Mouse (Mus musculus) T-helper 17 cell (primary cell): ENCODE data around the gene Zfp384.

ENCODE experiments used
- in situ Hi-C, 2 experiments: fragments of 300-600 bp; cut with MboI, MseI; formaldehyde crosslinking; loops; 1 replicate in 1 of 2; 2 replicates in 1 of 2; pipeline ENCODE4 v1.15.1; 2025; ENCODE audit warnings: high pct_unique_total_duplicates in 2 of 2

Zfp384 gene

GRCm38 (mm10) chr6:125009129-125009180 lies at the start of gene Zfp384:
TSS of gene Zfp384 (plus strand) at chr6:125009145.
- in situ Hi-C loops: loop anchor here in 1 of 2 experiments (5.0 kb wide), 1 partner anchor 42 kb away; the partner anchor contains the start of gene Cops7a

GRCm38 (mm10) chr6:124959960-124960359 lies 49.0 kb upstream of the Zfp384 start:
- in situ Hi-C loops: no loop called here

DNA sequence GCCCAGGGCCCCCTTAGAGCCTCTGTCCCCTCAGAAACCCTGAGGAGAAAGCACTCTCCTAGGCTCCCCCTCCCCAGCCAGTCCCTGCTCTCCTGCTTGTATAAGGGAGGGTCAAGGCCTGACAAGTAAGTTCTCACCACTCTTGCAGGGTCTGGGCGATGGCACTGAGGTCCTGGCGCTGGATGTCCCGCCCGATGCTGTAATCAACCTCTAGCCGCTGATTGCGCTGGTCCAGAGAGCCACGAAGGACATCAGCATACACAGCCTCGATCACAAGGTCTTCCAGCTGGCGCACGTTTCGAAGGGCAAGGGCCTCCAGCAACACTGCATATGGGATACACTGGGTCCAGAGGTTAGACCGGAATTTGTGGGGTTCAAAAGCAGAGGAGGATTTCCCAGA lies 47.9 kb upstream of the Zfp384 start:
- in situ Hi-C loops: no loop called here

GRCm38 (mm10) chr6:124964638-124965037 lies 44.3 kb upstream of the Zfp384 start:
- in situ Hi-C loops: loop anchor here in 1 of 2 experiments (5.0 kb wide), 1 partner anchor 43 kb away; the partner anchor contains the start of gene Zfp384

GRCm38 (mm10) chr6:124965088-124965719 lies 43.7 kb upstream of the Zfp384 start, which contains the start of gene Cops7a:
TSS of gene Cops7a (minus strand) at chr6:124965538.
- in situ Hi-C loops: loop anchor here in 1 of 2 experiments (5.0 kb wide), 1 partner anchor 42 kb away; the partner anchor contains the start of gene Zfp384

DNA sequence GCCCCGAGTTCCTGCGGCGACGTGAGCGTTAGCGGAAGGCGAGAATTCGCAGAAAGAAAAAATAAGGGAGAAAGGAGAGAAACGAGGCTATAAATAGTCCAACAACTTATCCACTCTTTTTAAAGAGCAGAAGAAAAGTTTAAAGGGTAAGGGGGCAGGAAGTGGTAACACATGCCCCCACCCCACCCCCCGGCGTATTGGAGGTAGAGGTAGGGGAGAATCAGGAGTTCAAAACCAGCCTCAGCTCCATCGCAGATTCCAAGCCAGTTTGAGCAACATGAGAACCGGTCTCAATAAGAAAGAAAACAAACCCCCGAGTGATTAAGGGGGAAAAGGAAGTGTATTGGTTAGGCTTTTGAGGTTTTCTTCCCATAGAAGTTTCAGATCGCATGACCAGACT lies 43.2 kb upstream of the Zfp384 start:
- in situ Hi-C loops: loop anchor here in 1 of 2 experiments (5.0 kb wide), 1 partner anchor 42 kb away; the partner anchor contains the start of gene Zfp384

GRCm38 (mm10) chr6:124966466-124967118 lies 42.4 kb upstream of the Zfp384 start:
- in situ Hi-C loops: loop anchor here in 1 of 2 experiments (5.0 kb wide), 1 partner anchor 41 kb away; the partner anchor contains the start of gene Zfp384

GRCm38 (mm10) chr6:124967766-124968165 lies 41.2 kb upstream of the Zfp384 start:
- in situ Hi-C loops: loop anchor here in 1 of 2 experiments (5.0 kb wide), 1 partner anchor 40 kb away; the partner anchor contains the start of gene Zfp384

- in situ Hi-C loops: no loop called here
Observed at GRCm38 (mm10) chr6:124992241-124992640, 16.7 kb upstream of the Zfp384 start.

GRCm38 (mm10) chr6:124993365-124993764 lies 15.6 kb upstream of the Zfp384 start:
- in situ Hi-C loops: no loop called here

GRCm38 (mm10) chr6:124993876-124994275 lies 15.1 kb upstream of the Zfp384 start:
- in situ Hi-C loops: no loop called here

- in situ Hi-C loops: no loop called here
Observed at GRCm38 (mm10) chr6:124995246-124995645, 13.7 kb upstream of the Zfp384 start.

GRCm38 (mm10) chr6:124995831-124996403 lies 13.0 kb upstream of the Zfp384 start:
- in situ Hi-C loops: no loop called here

DNA sequence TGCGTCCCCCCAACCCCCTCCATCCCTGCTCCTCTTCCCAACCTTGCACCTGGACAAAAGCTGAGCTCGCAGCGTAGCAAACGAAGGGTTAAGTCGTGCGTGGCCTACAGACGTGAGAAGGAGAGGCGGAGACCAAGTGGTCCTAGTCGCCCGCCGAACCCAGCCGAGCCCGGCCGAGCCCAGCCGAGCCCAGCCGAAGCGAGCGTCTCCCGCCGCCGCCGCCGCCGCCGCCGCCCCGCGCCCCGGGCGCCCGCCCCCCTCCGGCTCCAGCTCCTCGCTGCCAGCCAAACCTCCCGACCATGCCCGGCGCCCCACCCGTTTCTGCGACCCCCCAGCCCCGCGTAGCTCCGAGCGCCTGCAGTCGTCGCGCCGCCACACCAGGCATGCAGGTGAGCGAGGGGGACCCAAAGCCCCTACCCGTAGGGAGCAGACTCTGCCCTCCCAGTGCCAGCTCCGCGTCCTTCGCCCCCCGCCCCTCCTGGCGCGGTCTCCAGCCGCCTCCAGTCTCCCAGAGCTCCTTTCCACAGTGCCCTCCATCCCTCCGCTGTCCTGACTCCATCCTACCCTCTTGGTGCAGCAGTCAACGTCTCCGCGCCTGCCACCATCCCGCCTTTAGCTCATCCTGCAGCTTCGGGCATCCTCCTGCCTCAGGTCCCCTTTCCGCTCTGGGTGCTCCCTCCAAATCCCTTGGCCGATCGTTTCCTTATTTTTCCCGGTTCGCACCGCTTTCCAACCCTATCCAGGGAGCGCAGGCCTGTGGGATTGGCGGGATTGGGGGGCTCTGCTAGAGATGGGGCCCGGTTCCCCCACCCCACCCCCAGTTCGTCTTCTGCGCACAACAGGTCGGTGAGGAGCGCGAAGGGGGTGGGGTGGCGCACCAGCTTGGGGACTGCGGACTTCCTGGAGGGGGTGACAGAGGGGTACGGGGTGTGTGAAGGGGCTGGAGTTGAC lies 12.1 kb upstream of the Zfp384 start, which contains the start of gene Pianp:
Pianp (plus strand) TSS at position 144 of the 951 bp plus-strand sequence.
- in situ Hi-C loops: no loop called here

GRCm38 (mm10) chr6:124998066-124998465 lies 10.9 kb upstream of the Zfp384 start:
- in situ Hi-C loops: no loop called here

DNA sequence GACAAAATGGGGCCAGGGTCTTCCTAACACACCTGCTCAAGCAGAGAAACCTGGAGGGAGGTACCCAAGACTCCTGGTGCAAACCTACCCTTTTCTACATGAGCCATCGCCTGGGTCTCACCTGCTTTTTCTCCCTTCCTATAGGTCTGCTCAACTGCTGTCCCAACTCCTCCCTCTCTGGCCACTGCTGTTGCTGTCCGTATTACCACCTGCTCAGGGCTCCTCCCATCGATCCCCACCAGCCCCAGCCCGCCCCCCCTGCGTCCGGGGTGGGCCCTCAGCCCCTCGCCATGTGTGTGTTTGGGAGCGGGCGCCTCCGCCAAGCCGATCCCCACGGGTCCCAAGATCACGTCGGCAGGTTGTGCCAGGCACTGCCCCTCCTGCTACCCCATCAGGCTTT lies 9.9 kb upstream of the Zfp384 start:
- in situ Hi-C loops: no loop called here

- in situ Hi-C loops: no loop called here
Observed at GRCm38 (mm10) chr6:124999546-124999945, 9.4 kb upstream of the Zfp384 start.

- in situ Hi-C loops: no loop called here
Observed at GRCm38 (mm10) chr6:125003706-125004105, 5.2 kb upstream of the Zfp384 start.

- in situ Hi-C loops: loop anchor here in 1 of 2 experiments (5.0 kb wide), 1 partner anchor 38 kb away; the partner anchor contains the start of gene Cops7a
Observed at GRCm38 (mm10) chr6:125005086-125005485, 3.9 kb upstream of the Zfp384 start.

DNA sequence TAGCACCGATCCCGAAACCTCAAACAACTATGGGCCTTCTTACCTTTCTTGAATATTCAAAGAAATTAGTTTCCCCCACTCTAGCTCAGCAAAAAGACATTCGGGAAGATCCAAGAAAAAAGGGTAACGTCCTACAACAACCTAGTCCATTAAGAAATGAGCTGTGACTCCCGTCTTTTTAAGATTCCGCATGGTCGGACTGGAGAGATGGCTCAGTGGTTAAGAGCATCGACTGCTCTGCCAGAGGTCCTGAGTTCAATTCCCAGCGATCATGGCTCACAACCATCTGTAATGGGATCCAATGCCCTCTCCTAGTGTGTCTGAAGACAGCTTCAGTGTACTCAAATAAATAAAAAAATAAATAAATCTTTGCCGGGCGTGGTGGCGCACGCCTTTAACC lies 885 bp upstream of the Zfp384 start:
- in situ Hi-C loops: loop anchor here in 1 of 2 experiments (5.0 kb wide), 1 partner anchor 41 kb away; the partner anchor contains the start of gene Cops7a

DNA sequence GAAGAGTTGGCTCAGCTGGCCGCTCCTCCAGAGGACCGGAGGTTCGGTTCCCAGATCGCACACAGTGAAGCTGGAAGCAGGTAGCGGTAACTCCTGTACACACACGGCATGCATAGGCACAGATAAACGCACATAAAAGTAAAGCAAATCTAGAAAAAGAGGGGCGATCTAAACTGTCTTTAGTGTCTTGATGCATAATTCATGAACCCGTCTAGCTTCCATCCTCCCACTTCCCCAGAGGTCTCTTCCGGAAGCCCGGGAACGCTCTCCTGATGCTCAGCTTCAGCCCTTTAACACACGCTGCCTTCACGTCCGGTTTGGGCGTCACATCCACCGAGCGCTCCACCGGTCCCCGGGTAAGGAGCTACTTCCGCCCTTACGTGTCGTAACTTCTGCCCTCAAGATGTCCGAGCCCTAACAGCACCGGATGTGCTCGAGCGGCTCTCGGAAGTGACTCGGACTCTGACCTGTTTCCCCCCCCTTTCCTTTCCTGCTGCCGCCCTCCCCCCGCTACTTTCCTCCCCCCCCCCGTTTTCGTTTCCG lies 288 bp upstream of the Zfp384 start:
- in situ Hi-C loops: loop anchor here in 1 of 2 experiments (5.0 kb wide), 1 partner anchor 41 kb away; the partner anchor contains the start of gene Cops7a
